Mouse (Mus musculus) Muller cell, postnatal 12 days (primary cell): ENCODE results near the gene Vmn2r22.
"Not testable (repeated sequence)": the region's sequence is repeated elsewhere in the genome, so short reads cannot be mapped to it uniquely, and the experiment has no call there.

Experiments
- DNase-seq: peaks from one replicate; pipeline ENCODE4 v3.0.0-alpha.2; 2015; ENCODE audit errors: inconsistent ontology term

Gene Vmn2r22

DNA sequence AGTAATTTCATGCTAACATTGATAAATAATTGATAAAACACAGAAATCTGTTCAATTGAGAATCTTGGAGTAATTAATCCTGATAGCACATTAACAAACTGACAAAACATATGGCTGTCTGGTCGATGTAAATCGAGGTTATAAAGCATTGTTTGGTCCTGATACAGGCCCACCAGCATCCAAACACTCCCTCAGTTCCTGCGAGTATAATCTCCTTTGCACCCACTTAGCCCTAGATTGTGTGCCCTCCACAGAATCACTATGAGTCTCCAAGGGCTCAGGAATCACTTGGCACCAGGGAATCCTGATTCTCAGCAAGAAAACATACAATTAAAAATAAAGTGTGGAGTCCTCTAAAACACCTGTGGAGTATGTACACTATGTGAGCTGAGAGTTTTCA lies at the start of gene Vmn2r22:
TSS of gene Vmn2r22 (minus strand) at position 101 of the 400 bp plus-strand sequence.
- not testable (repeated sequence) for DNase-seq

- DNase-seq = no peak
These were observed 46.7 kb upstream of the Vmn2r22 start for GRCm38 (mm10) chr6:123697213-123697612.

DNA sequence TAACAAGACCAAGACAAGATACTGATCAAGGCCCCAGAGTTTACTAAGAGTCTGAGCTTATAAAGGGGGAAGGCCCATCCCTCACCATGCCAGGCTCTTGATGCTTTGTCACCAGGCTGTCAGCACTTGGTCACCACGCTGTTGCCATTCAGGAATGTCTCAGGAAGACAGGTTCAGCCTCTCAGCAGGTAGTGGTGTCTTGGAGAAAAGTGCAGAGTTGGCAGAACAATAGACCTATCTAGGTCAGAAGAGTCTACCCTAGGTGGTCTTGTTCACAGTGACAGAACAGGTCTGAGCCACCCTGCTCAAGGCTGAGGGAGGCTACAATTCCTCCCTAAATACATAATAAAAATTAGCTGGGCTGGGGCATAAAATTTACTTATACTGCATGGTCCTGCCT lies 46.1 kb upstream of the Vmn2r22 start:
- not testable (repeated sequence) for DNase-seq

GRCm38 (mm10) chr6:123657040-123657439 lies 6.5 kb upstream of the Vmn2r22 start:
- DNase-seq = no peak

DNA sequence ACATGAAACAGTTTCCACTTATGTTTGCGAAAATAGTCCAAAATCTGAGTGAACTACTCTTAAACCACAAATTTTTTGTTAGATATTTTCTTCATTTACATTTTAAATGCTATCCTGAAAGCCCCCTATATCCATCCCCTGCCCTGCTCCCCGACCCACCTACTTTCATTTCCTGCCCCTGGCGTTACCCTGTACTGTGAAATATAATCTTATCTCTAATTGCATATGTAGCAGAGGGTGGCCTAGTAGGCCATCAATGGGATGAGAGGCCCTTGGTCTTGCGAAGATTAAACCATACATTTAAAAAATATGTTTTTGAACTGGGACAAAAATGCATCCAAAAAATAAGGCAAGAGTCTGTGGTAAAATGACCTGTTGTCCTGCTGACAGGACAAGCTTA lies 11.1 kb downstream of the Vmn2r22 start:
- DNase-seq = not testable (repeated sequence)

- not testable (repeated sequence) for DNase-seq
These were observed 26.7 kb downstream of the Vmn2r22 start for GRCm38 (mm10) chr6:123623784-123624183.

DNA sequence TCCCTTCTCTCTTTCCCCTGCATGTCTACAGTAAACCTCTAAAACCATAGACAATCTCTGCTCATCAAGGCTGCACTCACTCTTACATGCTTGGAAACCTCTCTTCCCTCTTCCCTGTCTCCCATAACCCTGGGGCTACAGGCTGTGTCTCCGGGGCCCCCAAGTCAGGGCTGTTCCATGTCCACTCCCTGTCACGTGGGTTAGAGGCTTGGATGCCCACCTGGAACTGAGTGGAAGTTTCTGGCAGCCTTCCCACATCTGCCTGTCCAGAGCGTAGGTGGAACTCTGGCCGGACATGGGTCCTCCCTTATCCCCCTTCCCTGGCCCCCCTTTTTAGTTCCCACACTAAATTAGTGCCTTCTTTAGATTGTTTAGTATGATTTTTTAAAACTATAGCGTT lies 62.2 kb downstream of the Vmn2r22 start:
- not testable (repeated sequence) for DNase-seq

- not testable (repeated sequence) for DNase-seq
These were observed 62.7 kb downstream of the Vmn2r22 start for GRCm38 (mm10) chr6:123587796-123588328.

GRCm38 (mm10) chr6:123583988-123584387 lies 66.5 kb downstream of the Vmn2r22 start:
- DNase-seq = not testable (repeated sequence)

GRCm38 (mm10) chr6:123574698-123575097 lies 75.8 kb downstream of the Vmn2r22 start:
- not testable (repeated sequence) for DNase-seq
